Mouse (Mus musculus): ENCODE measurements at regions not wholly inside any gene's neighbourhood (a gene's known extent, or its start where the extent isn't known, plus 50 kb on each side); places are given as distances from the start of the nearest gene placed in this dataset.
"Not testable (repeated sequence)": the region's sequence is repeated elsewhere in the genome, so short reads cannot be mapped to it uniquely, and the experiment has no call there.

- H3K9ac ChIP-seq = no peak overlapping the region
- H3K9me3 ChIP-seq (replicated peaks) = no peaks in the 10 kb centered on the region
- H3K4me3 ChIP-seq = no peak overlapping the region
- ATAC-seq (ENCODE audit: low FRiP score) = no peak
- no peaks in the 10 kb centered on the region for H3K4me1 ChIP-seq
- no peak overlapping the region for H3K4me2 ChIP-seq (replicated peaks)
- 77% methylated on average over 3 of the region's 3 CpGs for WGBS
- H3K27ac ChIP-seq = no peak overlapping the region
- H3K36me3 ChIP-seq = no peaks in the 10 kb centered on the region
- H3K27me3 ChIP-seq = no peaks in the 10 kb centered on the region
These were observed 170.2 kb upstream of the Gm11146 start for GRCm38 (mm10) chr16:77772075-77772474.

DNA sequence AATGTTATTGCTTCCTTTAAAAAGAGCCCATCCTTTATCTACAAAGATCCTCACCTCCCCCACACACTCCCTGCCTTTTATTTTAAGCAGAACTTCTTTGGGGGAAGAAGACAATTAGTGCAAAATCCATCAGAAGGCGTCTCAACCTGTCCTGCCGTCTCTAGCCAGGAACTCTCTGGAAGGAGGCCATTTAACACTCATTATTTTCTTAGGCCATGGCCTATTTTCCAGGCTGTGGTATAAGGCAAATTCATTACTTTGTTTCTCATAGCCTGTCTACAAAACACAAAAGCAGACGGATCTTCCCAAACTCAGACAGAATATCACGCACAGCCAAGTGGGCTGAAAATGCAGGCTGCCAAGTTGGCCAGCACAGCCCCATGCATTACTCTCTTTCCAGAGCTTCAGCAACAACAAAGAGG, 159.0 kb upstream of the Gm11146 start:
- no peaks in the 10 kb centered on the region for H3K36me3 ChIP-seq
- no peak overlapping the region for H3K9ac ChIP-seq
- H3K4me2 ChIP-seq (replicated peaks) = 0 out of 2 replicates have a peak overlapping the region, but pooled peaks have one; percentile 11
- no peaks in the 10 kb centered on the region for H3K27me3 ChIP-seq
- peaks cover 11% of the 10 kb centered on the region for H3K4me1 ChIP-seq
- WGBS = 64% methylated on average over 4 of the region's 4 CpGs
- H3K9me3 ChIP-seq (replicated peaks) = no peaks in the 10 kb centered on the region
- ATAC-seq (ENCODE audit: low FRiP score) = no peak
- H3K27ac ChIP-seq = peak overlapping the region; percentile 89
- no peak overlapping the region for H3K4me3 ChIP-seq

GRCm38 (mm10) chr16:77760479-77760878, 158.6 kb upstream of the Gm11146 start:
- Histone ChIP-seq H3K4me2 (replicated peaks) (0 out of 2 replicates have a peak overlapping the region, but pooled peaks have one; percentile 11), H3K4me1 (peaks cover 11% of the 10 kb centered on the region), H3K9me3 (replicated peaks) (no peaks in the 10 kb centered on the region), H3K27ac (peak overlapping the region; percentile 89), H3K36me3 (no peaks in the 10 kb centered on the region), H3K4me3 (no peak overlapping the region), H3K9ac (no peak overlapping the region), H3K27me3 (no peaks in the 10 kb centered on the region)
- ATAC-seq (ENCODE audit: low FRiP score) = peak; percentile 65; the same call in 1 of the 2 replicates
- 69% methylated on average over 4 of the region's 4 CpGs for WGBS

GRCm38 (mm10) chr16:77759997-77760396, 158.1 kb upstream of the Gm11146 start:
- H3K9me3 ChIP-seq (replicated peaks) = no peaks in the 10 kb centered on the region
- H3K4me2 ChIP-seq (replicated peaks) = 0 out of 2 replicates have a peak overlapping the region, but pooled peaks have one; percentile 11
- H3K9ac ChIP-seq = no peak overlapping the region
- peak; percentile 95 for ATAC-seq (ENCODE audit: low FRiP score)
- WGBS = 41% methylated on average over 10 of the region's 10 CpGs
- peaks cover 11% of the 10 kb centered on the region for H3K4me1 ChIP-seq
- H3K27ac ChIP-seq = peak overlapping the region; percentile 89
- no peaks in the 10 kb centered on the region for H3K27me3 ChIP-seq
- no peak overlapping the region for H3K4me3 ChIP-seq
- H3K36me3 ChIP-seq = no peaks in the 10 kb centered on the region

GRCm38 (mm10) chr16:77754882-77755281, 153.0 kb upstream of the Gm11146 start:
- H3K27me3 ChIP-seq = no peaks in the 10 kb centered on the region
- H3K27ac ChIP-seq = no peak overlapping the region
- H3K4me2 ChIP-seq (replicated peaks) = no peak overlapping the region
- ATAC-seq (ENCODE audit: low FRiP score) = no peak
- H3K4me3 ChIP-seq = no peak overlapping the region
- H3K4me1 ChIP-seq = no peaks in the 10 kb centered on the region
- no peaks in the 10 kb centered on the region for H3K9me3 ChIP-seq (replicated peaks)
- no peak overlapping the region for H3K9ac ChIP-seq
- WGBS = 92% methylated on average over 6 of the region's 6 CpGs
- H3K36me3 ChIP-seq = no peaks in the 10 kb centered on the region

DNA sequence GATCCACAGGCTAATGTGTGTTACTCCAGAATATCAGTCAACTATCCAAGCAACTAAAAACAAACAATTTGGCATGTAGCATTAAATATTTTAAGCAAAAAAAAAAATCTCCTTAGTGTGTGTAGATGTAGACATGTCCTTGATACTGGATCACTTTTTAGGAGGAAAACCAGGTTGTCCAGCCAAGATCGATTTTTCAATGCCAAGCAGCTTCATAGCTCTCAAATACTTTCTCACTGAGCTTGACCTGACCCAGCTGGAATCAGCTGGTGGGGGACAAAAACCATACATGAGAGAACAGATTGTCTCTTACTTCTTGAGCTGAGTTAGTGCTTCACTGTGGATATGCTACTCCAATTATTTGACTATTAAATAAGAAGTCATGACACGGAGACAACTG, 147.6 kb upstream of the Gm11146 start:
- no peak for ATAC-seq (ENCODE audit: low FRiP score)
- 87% methylated on average over 2 of the region's 2 CpGs for WGBS

GRCm38 (mm10) chr16:77743838-77744237, 141.9 kb upstream of the Gm11146 start:
- H3K9ac ChIP-seq = no peak overlapping the region
- H3K4me2 ChIP-seq (replicated peaks) = no peak overlapping the region
- no peak overlapping the region for H3K4me3 ChIP-seq
- no peaks in the 10 kb centered on the region for H3K27me3 ChIP-seq
- no peak overlapping the region for H3K27ac ChIP-seq
- no peak for ATAC-seq (ENCODE audit: low FRiP score)
- H3K9me3 ChIP-seq (replicated peaks) = no peaks in the 10 kb centered on the region
- no peaks in the 10 kb centered on the region for H3K36me3 ChIP-seq
- WGBS = 83% methylated on average over 6 of the region's 6 CpGs
- H3K4me1 ChIP-seq = no peaks in the 10 kb centered on the region

More for the DNA sequence above, 147.6 kb upstream of the Gm11146 start:
- no peaks in the 10 kb centered on the region for H3K4me1 ChIP-seq
- H3K4me3 ChIP-seq = no peak overlapping the region
- H3K9me3 ChIP-seq (replicated peaks) = no peaks in the 10 kb centered on the region
- H3K9ac ChIP-seq = no peak overlapping the region
- H3K36me3 ChIP-seq = no peaks in the 10 kb centered on the region
- no peak overlapping the region for H3K4me2 ChIP-seq (replicated peaks)
- H3K27ac ChIP-seq = no peak overlapping the region
- no peaks in the 10 kb centered on the region for H3K27me3 ChIP-seq

DNA sequence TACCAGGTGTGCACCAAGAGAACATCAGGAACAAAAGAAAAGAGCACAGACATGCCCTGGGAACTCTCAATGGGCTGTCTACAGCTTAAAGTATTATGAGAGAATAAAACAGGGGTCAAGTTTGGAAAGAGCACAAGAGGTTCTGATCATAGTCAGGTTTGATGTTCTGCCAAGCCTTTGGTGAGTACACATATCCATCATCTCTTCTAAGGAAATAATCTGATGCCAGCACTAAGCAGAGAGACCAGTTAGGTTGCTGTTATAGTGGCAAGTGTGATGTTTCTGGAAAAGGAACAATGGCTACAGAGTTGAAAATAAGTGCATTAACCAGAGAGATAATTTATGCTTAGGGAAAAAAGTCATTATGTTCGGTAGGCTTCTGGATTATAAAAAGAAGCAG, 136.9 kb upstream of the Gm11146 start:
- no peak overlapping the region for H3K4me2 ChIP-seq (replicated peaks)
- H3K27ac ChIP-seq = no peak overlapping the region
- ATAC-seq (ENCODE audit: low FRiP score) = no peak
- WGBS = 79% methylated on average over 1 of the region's 1 CpGs
- H3K4me1 ChIP-seq = no peaks in the 10 kb centered on the region
- H3K36me3 ChIP-seq = no peaks in the 10 kb centered on the region
- no peak overlapping the region for H3K9ac ChIP-seq
- H3K27me3 ChIP-seq = no peaks in the 10 kb centered on the region
- H3K4me3 ChIP-seq = no peak overlapping the region
- H3K9me3 ChIP-seq (replicated peaks) = no peaks in the 10 kb centered on the region

DNA sequence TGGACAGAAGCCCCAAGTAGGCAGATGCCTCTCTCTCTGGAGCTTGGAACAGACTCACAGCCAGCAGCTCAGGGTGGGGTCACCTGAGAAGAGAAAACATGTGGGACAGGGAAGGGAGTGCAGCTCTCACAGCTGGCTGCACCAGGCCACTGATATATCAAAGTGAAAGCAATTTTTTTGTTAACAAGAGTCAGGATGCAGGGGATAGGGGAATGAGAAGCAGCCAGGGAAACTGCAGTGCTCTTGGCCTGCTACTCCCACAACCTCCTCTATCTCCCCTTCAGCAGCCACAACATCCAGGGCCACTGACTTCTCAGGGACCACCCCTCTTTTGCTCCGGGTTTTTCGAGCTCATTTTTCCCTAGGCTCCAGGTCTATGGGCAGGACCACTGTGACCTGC, 117.5 kb upstream of the Gm11146 start:
- WGBS = 83% methylated on average over 2 of the region's 2 CpGs
- Histone ChIP-seq H3K27me3 (no peaks in the 10 kb centered on the region), H3K9me3 (replicated peaks) (0 out of 2 replicates have a peak, but pooled peaks cover 7% of the 10 kb centered on the region), H3K4me3 (no peak overlapping the region), H3K4me2 (replicated peaks) (no peak overlapping the region), H3K4me1 (no peaks in the 10 kb centered on the region), H3K9ac (no peak overlapping the region), H3K27ac (no peak overlapping the region), H3K36me3 (no peaks in the 10 kb centered on the region)
- no peak for ATAC-seq (ENCODE audit: low FRiP score)

- not testable (repeated sequence) for H3K27me3 ChIP-seq; ATAC-seq (ENCODE audit: low FRiP score); H3K27ac ChIP-seq; H3K4me3 ChIP-seq; H3K36me3 ChIP-seq; H3K4me1 ChIP-seq; H3K9me3 ChIP-seq (replicated peaks); H3K9ac ChIP-seq; H3K4me2 ChIP-seq (replicated peaks)
- 97% methylated on average over 3 of the region's 3 CpGs for WGBS
These were observed 115.9 kb upstream of the Gm11146 start for GRCm38 (mm10) chr16:77717766-77718165.

DNA sequence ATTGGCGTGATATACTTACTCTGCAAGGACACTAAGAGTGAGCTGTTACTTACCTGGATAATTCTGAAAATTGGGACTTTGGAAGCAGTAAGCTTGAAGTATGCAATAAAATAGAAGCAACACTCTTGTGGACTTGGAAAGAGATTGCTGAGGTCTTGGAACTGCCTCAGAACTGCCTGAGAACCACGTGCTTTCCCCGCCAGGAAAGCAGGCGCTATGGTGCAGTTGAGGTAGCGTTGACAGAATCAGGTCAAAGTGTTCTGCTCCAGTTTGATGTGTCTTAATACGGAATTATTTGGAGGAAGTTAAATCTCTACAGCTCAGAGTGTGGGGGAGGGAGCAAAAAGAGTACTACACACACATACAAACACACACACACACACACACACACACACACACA, 102.8 kb upstream of the Gm11146 start:
- no peak overlapping the region for H3K27ac ChIP-seq
- ATAC-seq (ENCODE audit: low FRiP score) = no peak
- no peak overlapping the region for H3K9ac ChIP-seq
- H3K36me3 ChIP-seq = no peaks in the 10 kb centered on the region
- H3K9me3 ChIP-seq (replicated peaks) = no peaks in the 10 kb centered on the region
- H3K27me3 ChIP-seq = no peaks in the 10 kb centered on the region
- no peak overlapping the region for H3K4me2 ChIP-seq (replicated peaks)
- no peaks in the 10 kb centered on the region for H3K4me1 ChIP-seq
- WGBS = 88% methylated on average over 6 of the region's 6 CpGs
- H3K4me3 ChIP-seq = no peak overlapping the region

DNA sequence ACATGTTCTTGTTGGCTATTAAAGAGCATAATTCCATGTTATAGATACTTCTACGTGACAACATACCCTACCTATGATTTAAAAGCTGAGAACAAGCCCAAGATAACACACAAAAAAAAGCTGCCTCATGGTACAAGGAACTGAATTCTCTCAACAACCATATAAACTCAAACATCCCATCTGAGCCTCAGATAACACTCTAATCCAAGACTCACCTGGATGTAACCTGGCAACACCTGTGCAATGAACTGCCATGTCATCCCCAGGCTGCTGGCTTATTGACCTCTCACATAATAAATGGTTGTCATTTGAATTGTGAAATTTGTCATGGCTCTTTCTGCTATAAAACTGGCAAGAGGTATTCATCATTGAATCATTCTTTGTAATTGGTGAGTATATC, 93.5 kb upstream of the Gm11146 start:
- no peak overlapping the region for H3K9ac ChIP-seq
- no peak overlapping the region for H3K4me3 ChIP-seq
- H3K4me1 ChIP-seq = no peaks in the 10 kb centered on the region
- H3K36me3 ChIP-seq = no peaks in the 10 kb centered on the region
- 82% methylated on average over 1 of the region's 1 CpGs for WGBS
- no peak overlapping the region for H3K4me2 ChIP-seq (replicated peaks)
- no peak for ATAC-seq (ENCODE audit: low FRiP score)
- H3K27ac ChIP-seq = no peak overlapping the region
- no peaks in the 10 kb centered on the region for H3K27me3 ChIP-seq
- no peaks in the 10 kb centered on the region for H3K9me3 ChIP-seq (replicated peaks)

- Histone ChIP-seq H3K36me3 (no peaks in the 10 kb centered on the region), H3K9ac (no peak overlapping the region), H3K9me3 (replicated peaks) (no peaks in the 10 kb centered on the region), H3K27ac (no peak overlapping the region), H3K4me2 (replicated peaks) (no peak overlapping the region), H3K4me3 (no peak overlapping the region), H3K27me3 (no peaks in the 10 kb centered on the region), H3K4me1 (peaks cover 15% of the 10 kb centered on the region)
- 94% methylated on average over 4 of the region's 4 CpGs for WGBS
- no peak for ATAC-seq (ENCODE audit: low FRiP score)
These were observed 85.4 kb upstream of the Gm11146 start for GRCm38 (mm10) chr16:77687056-77687839.

Data from hindbrain, embryonic 12.5 days (tissue).